Mouse (Mus musculus) heart, postnatal 0 days (tissue): ENCODE measurements at regions not wholly inside any gene's neighbourhood (a gene's known extent, or its start where the extent isn't known, plus 50 kb on each side); places are given as distances from the start of the nearest gene placed in this dataset.

Experiments used
- CTCF ChIP-seq: IDR thresholded peaks from 2 replicates; pipeline ENCODE4 v1.5.1; 2016; ENCODE audit warnings: antibody characterized with exemption, control low read depth, low read depth
- EP300 ChIP-seq: IDR thresholded peaks from 2 replicates; pipeline ENCODE4 v1.6.1; 2016; ENCODE audit warnings: antibody characterized with exemption, low read depth

GRCm38 (mm10) chr11:66745479-66745878, 166.3 kb upstream of the Pirt start:
- TF ChIP-seq CTCF (no peak), EP300 (no peak)
